In the genomic region with DNA sequence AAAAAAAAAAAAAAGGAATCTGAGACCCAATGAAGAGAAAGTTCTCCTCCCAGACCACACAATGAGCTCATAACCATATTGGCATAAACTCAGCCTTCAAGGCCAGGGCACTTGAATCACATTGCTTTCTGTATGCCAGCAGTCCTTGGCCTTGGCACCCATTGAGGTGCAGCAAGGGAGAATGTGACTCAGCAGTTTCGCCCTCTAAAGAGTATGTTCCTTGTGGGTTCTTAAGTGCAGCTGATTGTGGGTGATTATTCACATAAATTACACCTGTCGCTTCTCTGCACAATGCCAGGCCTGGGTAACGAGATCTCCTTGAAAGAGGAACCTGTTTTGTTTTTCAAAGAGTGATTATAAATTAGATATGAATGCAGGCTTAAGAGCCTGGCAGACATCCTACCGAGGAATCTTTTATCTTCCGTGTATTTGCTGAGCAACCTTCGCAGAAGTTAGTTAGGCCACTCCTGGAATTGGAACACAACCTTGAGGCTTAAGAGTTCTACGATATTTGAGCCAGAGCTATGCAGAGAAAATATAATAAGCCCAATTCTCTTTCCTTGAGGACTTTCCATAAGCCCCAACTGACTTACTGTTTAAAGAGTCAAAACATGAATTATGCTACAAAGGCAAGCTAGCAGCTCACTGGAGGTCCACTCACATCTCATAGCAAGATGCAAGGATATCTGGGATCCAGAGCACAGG, we compare ENCODE assay signal across 12 mouse cellular contexts. TPM values are rescaled to one million over a fixed set of nuclear protein-coding genes. Genes with fewer than 3 reads are reported as not detected.
DNase-seq lines count a peak whose midpoint lies in the region; ATAC-seq lines count a peak whose summit lies in the region.
"Had no signal": no experiment of that assay in that cellular context is flagged by ENCODE, and none has a peak within 500 bp of the region (broad histone marks: within the 10 kb centered on the region; RNA-seq: fewer than 3 reads in every experiment).

No protein-coding gene starts in this region.

- no peak overlapping the region for H3K27ac ChIP-seq in forebrain, embryonic 12.5 days
- no peak overlapping the region for H3K27ac ChIP-seq in midbrain, embryonic 10.5 days (replicated peaks)
- H3K27ac ChIP-seq: liver, embryonic 14.5 days; midbrain, embryonic 15.5 days had no signal

- no peak overlapping the region for H3K4me2 ChIP-seq in forebrain, embryonic 12.5 days
- H3K4me2 ChIP-seq: midbrain, embryonic 15.5 days had no signal

- H3K4me3 ChIP-seq in forebrain, embryonic 12.5 days (replicated peaks), result no peak overlapping the region
- H3K4me3 ChIP-seq in midbrain, embryonic 10.5 days, result no peak overlapping the region
- H3K4me3 ChIP-seq: erythroblast, embryonic 14.5 days; midbrain, embryonic 15.5 days had no signal

- intact Hi-C loops in left cerebral cortex, postnatal 25 days (cut with DNase I), result no loop called here

- DNase-seq in ovary, adult 18-20 months (ENCODE audit: low spot score), result peak; percentile 77
- no peak for DNase-seq in ovary, postnatal 10 days (ENCODE audit: low spot score)
- peak; percentile 84 for DNase-seq in adrenal gland, adult 8-10 months
- DNase-seq in fibroblast of lung, adult 2 months (ENCODE audit: low read depth), result peak; percentile 58
- no peak for DNase-seq in left cerebral cortex, postnatal 25 days (ENCODE audit: low spot score in 2 of 2)
- DNase-seq in midbrain, embryonic 10.5 days (ENCODE audit: low spot score), result no peak
- DNase-seq: gastrocnemius, postnatal 25 days had no signal

- H3K36me3 ChIP-seq in forebrain, embryonic 12.5 days (replicated peaks), result no peaks in the 10 kb centered on the region
- H3K36me3 ChIP-seq in midbrain, embryonic 10.5 days, result no peaks in the 10 kb centered on the region
- H3K36me3 ChIP-seq: midbrain, embryonic 15.5 days had no signal

- H3K9ac ChIP-seq in forebrain, embryonic 12.5 days, result no peak overlapping the region
- H3K9ac ChIP-seq: liver, embryonic 14.5 days; midbrain, embryonic 15.5 days had no signal

- 68% methylated on average over 7 of the region's 7 CpGs for WGBS in forebrain, embryonic 12.5 days
- WGBS in midbrain, embryonic 10.5 days, result 88% methylated on average over 7 of the region's 7 CpGs

- no peaks in the 10 kb centered on the region for H3K9me3 ChIP-seq in forebrain, embryonic 12.5 days
- H3K9me3 ChIP-seq in midbrain, embryonic 10.5 days (replicated peaks), result no peaks in the 10 kb centered on the region
- H3K9me3 ChIP-seq: midbrain, embryonic 15.5 days had no signal

- ATAC-seq in megakaryocyte progenitor cell, adult 5-6 weeks (replicated peaks; ENCODE audit: poor library complexity), result peak; percentile 39
- ATAC-seq in forebrain, embryonic 12.5 days (ENCODE audit: low FRiP score), result no peak
- ATAC-seq: midbrain, embryonic 15.5 days had no signal

- H3K27me3 ChIP-seq in forebrain, embryonic 12.5 days, result peaks cover 30% of the 10 kb centered on the region
- peaks cover 47% of the 10 kb centered on the region for H3K27me3 ChIP-seq in midbrain, embryonic 10.5 days (ENCODE audit: low read depth, poor library complexity, severe bottlenecking)
- H3K27me3 ChIP-seq: midbrain, embryonic 15.5 days had no signal

- H3K4me1 ChIP-seq in forebrain, embryonic 12.5 days, result peaks cover 4% of the 10 kb centered on the region
- peaks cover 29% of the 10 kb centered on the region for H3K4me1 ChIP-seq in midbrain, embryonic 10.5 days

RNA-seq across cellular contexts. Expression of gene Wnt5a, which starts 48.0 kb away (rescaled TPM):
- 10 to 100 TPM; 51.7 to 61.5 (median 56.7) TPM for total RNA-seq in adrenal gland, adult 8-10 months (2022)
- total RNA-seq in megakaryocyte progenitor cell, adult 5-6 weeks (2015), result not detected in 2 replicates
- not detected in 2 replicates for total RNA-seq in megakaryocyte progenitor cell, adult 5-6 weeks (2017)
- 16.1 and 20.3 TPM in 2 replicates for polyA plus RNA-seq in forebrain, embryonic 12.5 days (2016; fragmentation: Nextera tagmentation; extraction: Ambion mirVana)
- total RNA-seq in left cerebral cortex, postnatal 25 days (2021), result 1 to 10 TPM; 7.6 to 7.7 TPM
- polyA plus RNA-seq in midbrain, embryonic 10.5 days (2016; fragmentation: Nextera tagmentation; extraction: Ambion mirVana), result 49.5 and 49.7 TPM in 2 replicates
- polyA plus RNA-seq: erythroblast, embryonic 14.5 days had no signal

Comparison
In these comparisons a context has a peak if more than half of its experiments do, and no peak if none do; other contexts are left out.
1. DNase-seq: peak in ovary, adult 18-20 months (single experiment), adrenal gland, adult 8-10 months (single experiment) and fibroblast of lung, adult 2 months (single experiment); none in ovary, postnatal 10 days (single experiment), left cerebral cortex, postnatal 25 days (0 of 2) and midbrain, embryonic 10.5 days (single experiment).
2. RNA of gene Wnt5a, which starts 48.0 kb away (total RNA-seq): 51.7 to 61.5 TPM in adrenal gland, adult 8-10 months and 7.6 to 7.7 TPM in left cerebral cortex, postnatal 25 days; not detected in megakaryocyte progenitor cell, adult 5-6 weeks; every median in the first group is over 4 times any median in the second.